Mouse (Mus musculus) intestine, embryonic 14.5 days (tissue): Measurements from ENCODE around the gene Arid4b. TPM values are rescaled to one million over a fixed set of nuclear protein-coding genes. Genes with fewer than 3 reads are reported as not detected.

Source experiments
- polyA plus RNA-seq: library from polyadenylated mRNA; unstranded; fragments of >200 nt; fragmentation: Nextera tagmentation; extraction: Ambion mirVana; gene quantifications from 2 replicates; pipeline ENCODE4 v1.2.1, GENCODE M21; 2014

Arid4b gene
- polyA plus RNA-seq, 1 experiment from 2014 or later: 58.4 TPM

Other genes with a start within 250 kb of the Arid4b start
- gene B3galnt2, start 108.8 kb upstream of the Arid4b start, polyA plus RNA-seq: 38.0 and 41.2 TPM in 2 replicates
- gene Tbce, start 23.6 kb upstream of the Arid4b start, polyA plus RNA-seq: 45.0 and 55.9 TPM in 2 replicates
- 46.2 and 54.5 TPM in 2 replicates for gene Ggps1, start 256 bp downstream of the Arid4b start, polyA plus RNA-seq